Mouse (Mus musculus): ENCODE results near the gene Cdk5r2. TPM values are rescaled to one million over a fixed set of nuclear protein-coding genes. Genes with fewer than 3 reads are reported as not detected.

Cdk5r2 gene
- polyA plus RNA-seq (2015; fragmentation: Illumina TruSeq; extraction: RNeasy Lipid Tissue Mini Kit (QIAGEN cat#74804); ENCODE audit: insufficient read depth, low read depth, low replicate concordance) = 0.76 TPM

DNA sequence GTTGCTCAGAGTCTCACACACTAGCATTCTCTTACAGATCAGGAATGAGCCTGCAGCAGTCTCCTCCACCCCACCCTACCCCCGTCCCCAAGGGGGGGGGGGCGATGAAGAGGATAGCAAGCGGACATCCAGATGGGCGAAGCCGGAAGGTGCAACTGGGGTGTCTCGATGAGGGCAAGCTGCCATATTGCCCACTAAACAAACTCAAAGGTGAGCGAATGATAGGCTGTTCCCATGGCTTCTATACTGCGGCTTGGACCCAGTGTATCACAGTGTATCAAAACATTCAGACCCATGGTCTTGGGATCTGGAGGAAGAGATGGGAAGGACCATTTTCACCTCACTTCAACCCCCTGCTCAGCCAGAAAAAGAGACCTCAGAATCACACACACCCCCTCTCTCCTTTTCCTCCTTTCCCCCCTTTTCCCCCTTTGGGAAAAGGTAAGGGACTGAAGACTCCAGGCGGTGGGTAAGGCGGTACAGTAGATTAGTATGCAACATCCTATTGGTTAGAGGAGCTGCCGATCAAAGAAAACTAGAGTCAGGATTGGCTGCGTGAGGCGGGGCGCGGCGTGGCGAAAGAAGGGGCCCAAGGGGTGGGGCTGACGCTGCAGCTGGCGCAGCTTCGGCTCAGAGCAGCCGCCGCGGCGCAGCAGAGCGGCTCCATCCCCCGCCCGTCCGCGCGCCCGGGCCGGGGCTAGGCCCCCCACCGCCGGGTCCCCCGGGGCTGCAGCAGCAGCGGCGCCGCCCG, at the start of gene Cdk5r2:
Gene Cdk5r2, plus strand, starts transcription at position 629 of the 751 bp plus-strand sequence.

GRCm38 (mm10) chr1:74885369-74886042, 30.8 kb downstream of the Cdk5r2 start, which contains the start of gene Fev:
Gene Fev, minus strand, starts transcription at chr1:74885419.

GRCm38 (mm10) chr1:74893134-74893855, 38.6 kb downstream of the Cdk5r2 start, which contains the start of gene Cryba2:
Gene Cryba2, minus strand, starts transcription at chr1:74893143.

Other genes starting within 250 kb of the Cdk5r2 start
- 6.9 TPM for gene Ttll4, start 193.2 kb upstream of the Cdk5r2 start, polyA plus RNA-seq (2015; fragmentation: Illumina TruSeq; extraction: RNeasy Lipid Tissue Mini Kit (QIAGEN cat#74804); ENCODE audit: insufficient read depth, low read depth, low replicate concordance)
- gene Cyp27a1, start 141.4 kb upstream of the Cdk5r2 start, polyA plus RNA-seq (2015; fragmentation: Illumina TruSeq; extraction: RNeasy Lipid Tissue Mini Kit (QIAGEN cat#74804); ENCODE audit: insufficient read depth, low read depth, low replicate concordance) = 17.1 TPM
- not detected for gene Prkag3, start 105.7 kb upstream of the Cdk5r2 start, polyA plus RNA-seq (2015; fragmentation: Illumina TruSeq; extraction: RNeasy Lipid Tissue Mini Kit (QIAGEN cat#74804); ENCODE audit: insufficient read depth, low read depth, low replicate concordance)
- gene Wnt6, start 83.0 kb upstream of the Cdk5r2 start, polyA plus RNA-seq (2015; fragmentation: Illumina TruSeq; extraction: RNeasy Lipid Tissue Mini Kit (QIAGEN cat#74804); ENCODE audit: insufficient read depth, low read depth, low replicate concordance) = 0.41 TPM
- not detected for gene Wnt10a, start 63.4 kb upstream of the Cdk5r2 start, polyA plus RNA-seq (2015; fragmentation: Illumina TruSeq; extraction: RNeasy Lipid Tissue Mini Kit (QIAGEN cat#74804); ENCODE audit: insufficient read depth, low read depth, low replicate concordance)
- gene Fev, start 30.5 kb downstream of the Cdk5r2 start, polyA plus RNA-seq (2015; fragmentation: Illumina TruSeq; extraction: RNeasy Lipid Tissue Mini Kit (QIAGEN cat#74804); ENCODE audit: insufficient read depth, low read depth, low replicate concordance) = 0.76 TPM
- 2.2 TPM for gene Cryba2, start 38.2 kb downstream of the Cdk5r2 start, polyA plus RNA-seq (2015; fragmentation: Illumina TruSeq; extraction: RNeasy Lipid Tissue Mini Kit (QIAGEN cat#74804); ENCODE audit: insufficient read depth, low read depth, low replicate concordance)
- gene Cfap65, start 80.7 kb downstream of the Cdk5r2 start, polyA plus RNA-seq (2015; fragmentation: Illumina TruSeq; extraction: RNeasy Lipid Tissue Mini Kit (QIAGEN cat#74804); ENCODE audit: insufficient read depth, low read depth, low replicate concordance) = not detected
- gene Ihh, start 96.7 kb downstream of the Cdk5r2 start, polyA plus RNA-seq (2015; fragmentation: Illumina TruSeq; extraction: RNeasy Lipid Tissue Mini Kit (QIAGEN cat#74804); ENCODE audit: insufficient read depth, low read depth, low replicate concordance) = not detected

Data from pancreas, adult 10 weeks (tissue).